Mouse (Mus musculus): ENCODE data around the gene Ccdc169.
A peak's percentile ranks its signal among the peaks of the same experiment; 100 is the strongest.

Gene Ccdc169

GRCm38 (mm10) chr3:55122336-55122870, 14.7 kb upstream of the Ccdc169 start:
- no peak for DNase-seq (ENCODE audit: low spot score in 2 of 2)

- DNase-seq (ENCODE audit: low spot score in 2 of 2) = no peak
Measured at GRCm38 (mm10) chr3:55123064-55123463, 14.1 kb upstream of the Ccdc169 start.

GRCm38 (mm10) chr3:55129181-55129692, 7.9 kb upstream of the Ccdc169 start:
- no peak for DNase-seq (ENCODE audit: low spot score in 2 of 2)

- no peak for DNase-seq (ENCODE audit: low spot score in 2 of 2)
Measured at GRCm38 (mm10) chr3:55131576-55132233, 5.4 kb upstream of the Ccdc169 start.

- DNase-seq (ENCODE audit: low spot score in 2 of 2) = no peak
Measured at GRCm38 (mm10) chr3:55139837-55140236, 2.7 kb downstream of the Ccdc169 start.

GRCm38 (mm10) chr3:55141401-55141800, 4.3 kb downstream of the Ccdc169 start:
- no peak for DNase-seq (ENCODE audit: low spot score in 2 of 2)

- no peak for DNase-seq (ENCODE audit: low spot score in 2 of 2)
Measured at GRCm38 (mm10) chr3:55144916-55145315, 7.8 kb downstream of the Ccdc169 start.

- DNase-seq (ENCODE audit: low spot score in 2 of 2) = no peak
Measured at GRCm38 (mm10) chr3:55146441-55146840, 9.3 kb downstream of the Ccdc169 start.

GRCm38 (mm10) chr3:55147156-55147555, 10.0 kb downstream of the Ccdc169 start:
- no peak for DNase-seq (ENCODE audit: low spot score in 2 of 2)

GRCm38 (mm10) chr3:55148091-55148490, 11.0 kb downstream of the Ccdc169 start:
- DNase-seq (ENCODE audit: low spot score in 2 of 2) = no peak

GRCm38 (mm10) chr3:55151656-55152433, 14.7 kb downstream of the Ccdc169 start:
- peak in 1 of 2 experiments; percentile 24 for DNase-seq (ENCODE audit: low spot score in 2 of 2)

GRCm38 (mm10) chr3:55152673-55153334, 15.7 kb downstream of the Ccdc169 start:
- DNase-seq (ENCODE audit: low spot score in 2 of 2) = no peak

- no peak for DNase-seq (ENCODE audit: low spot score in 2 of 2)
Measured at GRCm38 (mm10) chr3:55154163-55154562, 17.0 kb downstream of the Ccdc169 start.

- DNase-seq (ENCODE audit: low spot score in 2 of 2) = no peak
Measured at GRCm38 (mm10) chr3:55157413-55157812, 20.3 kb downstream of the Ccdc169 start.

- DNase-seq (ENCODE audit: low spot score in 2 of 2) = no peak
Measured at GRCm38 (mm10) chr3:55161144-55161543, 24.0 kb downstream of the Ccdc169 start.

- DNase-seq (ENCODE audit: low spot score in 2 of 2) = no peak
Measured at GRCm38 (mm10) chr3:55163510-55163909, 26.4 kb downstream of the Ccdc169 start.

GRCm38 (mm10) chr3:55172478-55172877, 35.3 kb downstream of the Ccdc169 start:
- no peak for DNase-seq (ENCODE audit: low spot score in 2 of 2)

- DNase-seq (ENCODE audit: low spot score in 2 of 2) = no peak
Measured at GRCm38 (mm10) chr3:55177271-55177670, 40.1 kb downstream of the Ccdc169 start.

- DNase-seq (ENCODE audit: low spot score in 2 of 2) = no peak
Measured at GRCm38 (mm10) chr3:55181766-55182165, 44.6 kb downstream of the Ccdc169 start, which contains the start of gene Sohlh2. TSS of gene Sohlh2 (plus strand) at chr3:55182028.

GRCm38 (mm10) chr3:55191668-55192067, 54.5 kb downstream of the Ccdc169 start:
- DNase-seq (ENCODE audit: low spot score in 2 of 2) = no peak

GRCm38 (mm10) chr3:55193351-55193750, 56.2 kb downstream of the Ccdc169 start:
- DNase-seq (ENCODE audit: low spot score in 2 of 2) = no peak

GRCm38 (mm10) chr3:55194792-55195191, 57.7 kb downstream of the Ccdc169 start:
- no peak for DNase-seq (ENCODE audit: low spot score in 2 of 2)
